Mouse (Mus musculus): ENCODE data around the gene Olfr596.
"Not testable (repeated sequence)": the region's sequence is repeated elsewhere in the genome, so short reads cannot be mapped to it uniquely, and the experiment has no call there.

The Olfr596 gene

DNA sequence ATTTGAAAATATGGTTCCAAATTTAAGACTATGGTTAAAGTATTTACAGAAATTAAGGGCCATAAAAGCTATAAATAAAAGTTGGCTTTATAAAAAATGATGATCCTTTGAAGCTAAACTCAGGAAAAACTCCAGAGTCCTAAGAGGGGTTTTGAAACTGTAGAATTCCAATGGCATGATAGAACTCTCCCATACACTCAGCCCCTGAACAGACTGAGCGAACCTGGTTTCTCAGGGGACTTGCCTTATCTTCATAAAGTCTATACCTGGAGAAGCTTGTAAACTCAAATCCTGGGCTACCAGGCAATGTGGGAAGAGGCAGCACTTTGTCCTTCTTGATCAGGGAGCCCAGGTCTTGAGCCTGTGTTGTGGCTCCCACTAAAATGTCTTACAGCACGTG is at the start of gene Olfr596:
TSS of gene Olfr596 (plus strand) at position 301 of the 400 bp plus-strand sequence.
- not testable (repeated sequence) for DNase-seq (ENCODE audit: low spot score)

DNA sequence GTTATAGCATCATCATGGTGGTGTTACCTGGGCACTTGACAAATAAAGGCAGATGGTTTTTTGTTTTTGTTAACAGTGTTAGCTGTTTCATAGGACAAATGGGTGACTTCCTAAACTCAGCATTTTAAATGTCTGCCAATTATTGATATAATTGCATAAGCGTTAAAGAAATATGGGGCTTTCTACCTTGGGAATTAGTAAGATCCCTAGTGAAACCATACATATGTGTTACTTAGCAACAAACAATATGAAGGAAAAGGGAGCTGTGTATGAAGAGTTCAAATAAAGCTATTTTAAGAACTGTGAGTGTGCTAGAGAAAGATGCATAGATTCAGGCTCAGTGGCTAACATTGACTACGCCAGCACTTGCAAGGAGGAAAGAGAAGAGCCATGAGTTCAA is 10.6 kb downstream of the Olfr596 start, which contains the start of gene Olfr597:
TSS of gene Olfr597 (plus strand) at position 301 of the 400 bp plus-strand sequence.
- DNase-seq (ENCODE audit: low spot score), result not testable (repeated sequence)

DNA sequence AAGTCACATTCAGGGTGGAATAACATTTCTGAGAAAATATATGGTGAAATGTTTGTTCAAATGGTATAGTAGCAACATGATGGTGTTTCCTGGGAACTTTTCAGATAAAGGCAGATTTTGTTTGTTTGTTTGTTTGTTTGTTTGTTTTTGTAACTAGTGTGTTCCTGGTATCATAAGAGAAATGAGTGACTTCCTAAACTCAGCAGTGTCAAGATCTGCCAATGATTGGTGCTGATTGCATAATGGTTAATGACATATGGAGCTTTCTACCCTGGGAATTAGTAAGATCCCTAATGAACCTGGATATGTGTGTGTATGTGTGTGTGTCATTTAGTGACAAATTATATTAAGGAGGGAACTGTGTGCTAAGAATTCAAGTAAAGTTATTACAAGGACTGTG is 17.8 kb downstream of the Olfr596 start, which contains the start of gene Olfr598:
TSS of gene Olfr598 (plus strand) at position 301 of the 400 bp plus-strand sequence.
- no peak for DNase-seq (ENCODE audit: low spot score)

DNA sequence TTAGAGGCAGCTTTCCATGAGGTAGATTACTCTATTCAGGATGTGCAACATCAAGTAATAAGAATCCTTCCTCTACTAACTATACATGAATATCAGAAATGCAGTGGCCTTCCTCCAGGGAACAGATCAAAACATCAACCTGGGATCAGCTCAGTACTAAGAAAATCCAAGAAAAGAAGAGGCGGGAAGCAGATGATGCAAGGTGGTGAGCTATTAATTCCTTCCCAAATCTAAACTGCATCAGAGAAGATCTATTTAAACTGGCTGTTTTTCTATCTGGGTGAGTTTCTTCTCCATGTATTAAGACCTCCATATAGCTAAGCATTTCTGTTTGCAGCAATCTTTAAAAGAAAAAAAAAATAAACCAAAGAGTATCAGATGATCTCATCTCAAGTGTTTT is 30.2 kb downstream of the Olfr596 start, which contains the start of gene Olfr599:
TSS of gene Olfr599 (plus strand) at position 301 of the 400 bp plus-strand sequence.
- DNase-seq (ENCODE audit: low spot score), result no peak

DNA sequence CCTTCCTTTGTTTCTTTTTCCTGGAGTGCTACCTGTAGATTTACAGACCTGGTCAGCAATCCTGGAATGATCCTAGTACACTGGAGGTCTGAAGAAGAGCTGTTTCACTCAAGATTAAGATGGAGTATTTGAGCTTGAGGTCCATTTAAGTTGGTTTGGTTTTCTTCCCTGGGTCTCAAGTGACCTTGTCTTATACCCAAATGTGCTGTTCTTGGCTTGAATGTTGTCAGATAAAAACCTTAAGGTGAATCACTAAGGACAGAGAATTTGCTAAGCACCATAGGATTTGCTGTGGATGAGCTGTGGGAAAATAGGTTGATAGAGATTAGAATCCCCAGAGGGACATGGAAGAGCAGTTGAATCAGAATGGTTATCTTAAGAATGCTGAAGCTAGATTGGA is 44.1 kb downstream of the Olfr596 start, which contains the start of gene Olfr600:
TSS of gene Olfr600 (minus strand) at position 101 of the 400 bp plus-strand sequence.
- DNase-seq (ENCODE audit: low spot score), result no peak

Measured in spleen, adult 12 weeks (tissue).